Mouse (Mus musculus): ENCODE measurements at regions not wholly inside any gene's neighbourhood (a gene's known extent, or its start where the extent isn't known, plus 50 kb on each side); places are given as distances from the start of the nearest gene placed in this dataset.

DNA sequence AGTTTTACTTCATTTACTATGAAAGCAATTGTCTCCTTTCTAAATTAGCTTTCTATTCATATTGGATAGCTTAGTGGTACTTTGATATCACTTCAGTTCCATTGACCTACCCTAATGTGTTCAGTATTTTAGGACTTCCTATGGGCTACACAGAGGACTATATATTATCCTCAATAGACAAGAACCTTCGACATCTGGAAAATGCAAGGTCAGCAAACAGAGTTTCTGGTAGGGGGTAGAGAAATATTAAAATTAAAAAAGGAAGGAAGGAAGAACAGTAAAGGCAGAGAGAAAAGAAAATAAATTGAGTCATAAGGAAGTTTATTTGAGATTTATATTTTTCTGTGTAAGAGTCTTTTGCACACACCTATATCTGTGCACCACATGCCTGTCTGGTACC, 107.4 kb upstream of the Insig1 start:
- in situ Hi-C loops (cut with MseI, MboI) = no loop called here

DNA sequence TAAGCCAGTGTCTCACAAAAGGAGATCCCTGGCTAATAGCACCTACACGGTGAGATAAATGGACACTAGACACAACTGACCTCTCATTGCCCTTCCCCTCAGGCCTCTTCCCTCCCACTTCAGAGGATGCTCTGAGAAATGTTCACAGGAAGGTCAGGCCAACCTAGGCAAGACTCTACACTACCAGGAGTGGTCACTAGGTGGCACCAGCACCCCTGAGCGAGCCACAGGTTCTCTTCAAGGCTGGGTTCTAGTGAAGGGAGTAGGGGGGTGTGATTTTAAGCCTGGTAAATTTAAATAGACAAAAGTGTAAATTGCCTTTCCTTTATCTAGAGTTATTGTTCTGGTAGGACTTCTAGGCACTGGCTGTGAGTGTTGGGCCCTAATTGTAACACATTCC, 76.0 kb upstream of the Insig1 start:
- in situ Hi-C loops (cut with MseI, MboI) = loop anchor here (5.0 kb wide), 1 partner anchor 97 kb away; no protein-coding TSS in a partner anchor

DNA sequence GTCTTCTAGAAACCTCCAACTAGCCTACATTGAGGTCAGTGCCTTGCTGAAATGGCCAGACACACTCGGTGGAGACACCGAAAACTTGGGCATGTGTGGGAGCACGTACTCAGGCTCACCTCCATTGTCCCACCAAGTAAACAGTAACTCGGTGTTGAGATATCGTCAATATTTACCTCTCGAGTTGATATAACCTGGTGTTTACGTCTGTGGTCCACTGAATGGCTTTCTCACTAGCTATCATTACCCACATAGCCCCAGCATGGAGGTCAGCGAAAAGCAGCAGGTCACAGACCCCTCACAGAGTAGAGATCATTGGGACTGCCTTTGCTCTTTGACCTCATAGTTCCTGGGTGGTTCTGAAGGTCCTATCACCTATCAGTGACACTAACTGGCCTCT, 73.4 kb upstream of the Insig1 start:
- in situ Hi-C loops (cut with MseI, MboI) = loop anchor here (5.0 kb wide), 1 partner anchor 95 kb away; no protein-coding TSS in a partner anchor

DNA sequence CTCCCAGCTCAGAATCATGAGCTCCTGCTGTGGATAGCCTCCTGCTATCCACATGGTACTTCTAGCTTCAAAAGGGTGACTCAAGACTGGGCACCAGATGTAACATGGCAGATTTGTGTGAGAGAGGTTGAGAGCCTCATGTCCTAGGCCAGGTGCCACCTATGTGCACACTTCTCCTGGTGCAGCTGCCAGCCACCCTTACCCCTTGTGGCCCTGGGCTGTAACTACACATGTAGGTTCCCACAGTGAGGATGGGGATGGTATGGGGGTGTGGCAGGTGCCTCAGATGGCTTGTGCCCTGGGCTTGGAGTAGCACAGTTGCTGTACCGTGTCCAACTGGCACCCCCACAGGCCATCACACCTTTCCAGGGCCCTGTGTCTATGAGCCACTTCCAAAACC, 68.2 kb upstream of the Insig1 start:
- in situ Hi-C loops (cut with MseI, MboI) = no loop called here

DNA sequence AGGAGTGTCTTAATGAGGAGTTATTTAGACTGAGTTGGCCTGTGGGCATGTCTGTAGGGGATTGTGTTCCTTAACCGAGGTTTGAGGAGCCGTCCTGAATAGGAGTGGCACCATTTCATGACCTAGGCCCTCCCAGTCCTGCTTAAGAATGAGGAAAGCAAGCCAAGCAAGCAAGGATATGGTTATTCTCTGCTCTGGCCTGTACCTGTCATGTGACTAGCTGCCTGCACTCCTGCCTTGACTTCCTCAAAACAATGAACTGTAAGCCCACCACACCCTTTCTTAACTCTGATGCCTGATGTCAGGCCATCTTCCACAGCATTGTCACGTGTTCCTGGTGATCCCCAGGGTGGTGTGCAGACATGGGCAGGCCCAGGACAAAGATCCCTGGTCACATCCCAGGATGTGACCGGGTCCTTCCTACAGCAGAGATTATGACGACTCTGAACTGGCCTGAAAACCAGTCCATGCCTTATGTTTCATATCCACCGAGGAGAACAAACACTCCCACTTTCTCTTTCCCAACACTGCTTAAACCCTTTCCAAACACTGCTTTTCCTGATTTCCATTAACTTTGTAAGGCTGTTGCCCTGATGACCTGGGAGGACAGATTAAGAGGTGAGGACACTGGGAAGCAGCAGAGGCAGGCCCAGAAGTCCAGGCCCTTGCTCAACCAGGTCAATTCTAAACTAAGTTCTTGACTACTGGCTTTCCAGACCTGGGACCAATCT, 67.2 kb upstream of the Insig1 start:
- in situ Hi-C loops (cut with MseI, MboI) = no loop called here

DNA sequence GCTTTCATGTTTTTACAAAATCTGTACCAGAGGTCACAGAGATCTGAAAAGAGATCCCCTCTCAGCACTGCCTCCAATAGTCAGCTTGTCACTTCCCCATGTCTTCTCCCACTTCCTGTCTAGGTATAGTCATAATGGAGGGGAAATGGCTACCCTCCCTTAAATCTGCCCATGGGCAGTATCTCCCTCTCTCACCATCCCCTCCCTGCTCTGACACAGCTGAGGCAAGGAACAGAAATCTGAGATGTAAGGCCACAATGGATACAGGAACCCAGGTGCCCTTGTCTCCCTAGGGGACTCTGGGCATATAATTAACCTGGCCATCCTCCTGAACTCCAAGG, 66.7 kb upstream of the Insig1 start:
- in situ Hi-C loops (cut with MseI, MboI) = no loop called here

DNA sequence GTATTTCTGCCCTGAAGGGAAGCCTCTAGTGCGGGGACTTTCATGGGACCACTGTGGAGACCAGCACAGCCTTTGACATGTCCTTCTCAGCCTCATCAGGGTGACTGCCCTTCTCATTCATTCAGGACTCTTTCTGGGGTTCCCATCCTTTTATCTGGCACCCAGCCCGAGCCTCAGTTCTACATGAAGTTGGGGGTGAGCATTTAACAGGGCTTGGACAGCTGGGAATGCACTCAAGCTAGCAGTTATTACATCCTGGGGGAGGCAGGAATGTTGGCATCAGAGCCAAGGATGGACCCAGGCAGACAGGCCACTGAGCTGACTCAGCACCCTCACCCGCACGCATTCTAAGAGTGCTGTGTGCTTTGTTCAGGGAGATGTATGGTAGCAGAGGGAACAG, 61.8 kb upstream of the Insig1 start:
- in situ Hi-C loops (cut with MseI, MboI) = no loop called here

DNA sequence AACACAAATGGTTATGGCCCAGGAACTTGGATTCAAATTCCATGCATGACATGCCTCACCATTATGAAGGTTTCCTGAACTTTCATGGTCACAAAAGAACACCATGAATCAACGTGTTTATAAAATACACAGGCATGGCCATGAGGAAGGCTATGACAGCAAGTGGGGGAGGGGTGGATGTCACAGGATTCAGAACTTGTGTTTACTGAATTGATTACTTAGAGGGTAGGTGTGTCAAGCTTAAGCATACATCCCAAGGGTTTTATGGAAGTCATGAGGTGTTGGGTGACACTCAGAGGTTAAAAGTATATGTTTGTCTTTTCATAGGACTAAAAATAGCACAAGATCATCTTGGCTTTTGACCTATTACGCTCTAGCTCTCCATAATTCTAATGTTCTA, 61.3 kb upstream of the Insig1 start:
- in situ Hi-C loops (cut with MseI, MboI) = no loop called here

DNA sequence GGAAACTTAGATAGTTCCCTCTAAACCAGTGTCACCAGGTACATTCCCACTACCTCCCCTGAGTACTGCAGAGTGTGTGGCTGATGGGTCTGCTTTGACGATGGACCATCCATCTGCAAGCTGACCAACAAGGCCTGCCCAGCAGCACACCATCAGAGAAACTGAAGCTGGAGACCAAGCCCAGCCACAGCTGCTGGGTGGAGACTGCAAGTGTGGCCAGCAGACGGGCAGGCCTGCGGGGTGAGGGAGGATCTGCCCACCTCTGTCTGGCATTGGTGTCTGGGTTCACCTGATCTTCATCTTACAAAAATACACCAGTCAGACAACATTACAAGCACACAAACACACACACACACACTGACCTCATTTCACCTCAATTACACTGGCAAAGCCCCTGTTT, 60.6 kb upstream of the Insig1 start:
- in situ Hi-C loops (cut with MseI, MboI) = no loop called here

DNA sequence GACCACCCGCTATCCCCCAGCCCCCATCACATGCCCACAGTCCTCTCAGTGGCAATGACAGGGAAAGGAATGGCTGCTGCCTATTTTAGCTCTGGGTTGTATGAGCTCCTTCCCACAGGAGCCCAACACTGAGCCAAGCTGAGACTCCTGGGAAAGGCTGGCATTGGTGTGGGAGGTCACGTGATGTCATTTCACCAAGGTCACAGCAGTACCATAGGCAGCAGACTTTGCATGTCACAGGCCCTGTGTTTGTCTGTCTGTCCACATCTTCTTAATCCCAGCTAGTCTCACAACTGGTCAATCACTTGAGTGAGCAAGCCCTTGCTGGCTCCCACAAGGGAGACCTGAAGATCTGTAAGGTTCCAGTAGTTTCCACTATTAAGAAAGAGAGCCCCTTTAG, 58.7 kb upstream of the Insig1 start:
- in situ Hi-C loops (cut with MseI, MboI) = no loop called here

DNA sequence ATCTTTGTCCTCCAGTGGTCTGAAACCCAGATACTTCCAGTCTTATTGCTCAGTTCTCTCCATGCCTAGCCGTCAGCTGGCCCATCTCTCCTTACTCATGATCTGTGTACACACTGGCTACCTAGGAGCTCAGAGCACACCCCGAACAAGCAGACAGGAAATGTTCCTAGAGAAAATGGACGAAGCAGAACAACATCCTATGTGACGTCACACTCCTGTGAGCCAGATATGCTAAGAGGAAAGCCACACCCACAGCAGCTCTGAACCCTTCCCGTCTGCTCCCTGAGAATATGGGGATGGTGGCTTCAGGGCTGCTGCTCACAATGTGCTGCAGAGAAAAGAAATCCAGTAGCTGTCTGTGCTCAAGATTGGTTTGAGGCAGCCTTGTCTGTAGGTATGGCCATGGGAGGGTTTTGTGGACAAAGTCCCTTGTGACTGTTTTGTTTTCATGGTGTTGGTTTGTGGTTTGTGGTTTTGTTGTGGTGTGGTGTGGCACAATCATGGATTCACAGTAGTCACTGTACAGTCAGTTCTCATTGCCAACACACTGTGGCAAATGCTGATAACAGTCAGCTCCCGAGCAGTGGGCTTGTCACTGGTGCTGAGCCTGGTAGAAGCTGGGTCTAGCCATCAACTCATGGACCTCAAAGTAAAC, 57.4 kb upstream of the Insig1 start:
- in situ Hi-C loops (cut with MseI, MboI) = no loop called here

DNA sequence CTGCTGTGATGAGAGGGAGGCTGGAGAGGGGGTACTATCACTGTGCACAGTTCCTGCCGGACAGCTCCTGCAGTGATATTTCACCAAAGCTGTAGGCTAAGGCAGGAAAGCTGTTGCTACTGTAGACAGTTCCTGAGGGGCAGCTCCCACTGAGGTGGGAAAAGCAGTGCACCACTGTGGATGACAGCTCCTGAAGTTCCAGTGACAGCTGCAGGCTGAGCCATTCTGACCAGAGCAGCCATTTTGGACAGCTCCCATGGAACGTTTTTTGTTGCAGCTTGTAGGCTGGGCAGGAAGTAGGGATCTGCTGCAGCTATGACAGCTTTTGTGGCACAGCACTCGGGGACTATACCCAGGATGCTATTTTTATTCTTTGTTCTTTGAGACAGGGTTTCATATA, 51.3 kb upstream of the Insig1 start:
- in situ Hi-C loops (cut with MseI, MboI) = no loop called here

Measured in mouse trophoblast stem cell (cell line).